Mouse (Mus musculus) kidney, postnatal 4 days (tissue): ENCODE results near the gene Arl11.
"Not testable (repeated sequence)": the region's sequence is repeated elsewhere in the genome, so short reads cannot be mapped to it uniquely, and the experiment has no call there.

Experiments
- DNase-seq, 2 experiments: peaks; one replicate each; pipeline ENCODE4 v3.0.0; 2021; ENCODE audit warnings: mixed read lengths in 2 of 2

Arl11 gene

GRCm38 (mm10) chr14:61309593-61309992, at the start of gene Arl11:
TSS of gene Arl11 (plus strand) at chr14:61309753.
- peak; percentile 5 to 32 for DNase-seq

DNA sequence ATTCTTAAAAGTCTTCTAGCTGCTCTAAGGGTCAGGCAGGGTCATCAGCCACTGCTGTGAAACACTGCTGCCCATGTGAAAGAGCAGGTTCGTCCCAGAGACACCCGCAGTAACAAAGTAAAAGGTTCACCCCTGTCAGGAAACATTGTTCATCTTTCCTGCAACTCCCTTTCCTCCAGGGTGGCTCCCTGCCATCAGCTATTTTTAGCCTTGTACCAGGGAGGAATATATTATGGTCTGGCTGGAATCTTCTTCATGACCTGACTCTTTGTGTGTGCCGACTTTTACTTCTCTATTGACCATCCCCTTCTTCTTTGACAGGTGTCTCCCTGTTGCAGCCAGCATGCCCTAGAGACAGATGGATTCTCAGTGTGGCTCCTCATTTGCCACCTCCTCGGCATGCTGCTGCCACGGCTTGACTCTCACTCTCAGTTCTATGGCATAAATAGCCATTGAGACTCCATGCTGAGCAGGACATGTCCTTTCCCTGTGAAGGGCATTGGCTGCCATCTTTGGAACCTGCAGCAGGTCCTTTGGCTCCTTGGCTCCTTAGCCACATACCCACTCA, 41.6 kb upstream of the Arl11 start:
- DNase-seq, result no peak

DNA sequence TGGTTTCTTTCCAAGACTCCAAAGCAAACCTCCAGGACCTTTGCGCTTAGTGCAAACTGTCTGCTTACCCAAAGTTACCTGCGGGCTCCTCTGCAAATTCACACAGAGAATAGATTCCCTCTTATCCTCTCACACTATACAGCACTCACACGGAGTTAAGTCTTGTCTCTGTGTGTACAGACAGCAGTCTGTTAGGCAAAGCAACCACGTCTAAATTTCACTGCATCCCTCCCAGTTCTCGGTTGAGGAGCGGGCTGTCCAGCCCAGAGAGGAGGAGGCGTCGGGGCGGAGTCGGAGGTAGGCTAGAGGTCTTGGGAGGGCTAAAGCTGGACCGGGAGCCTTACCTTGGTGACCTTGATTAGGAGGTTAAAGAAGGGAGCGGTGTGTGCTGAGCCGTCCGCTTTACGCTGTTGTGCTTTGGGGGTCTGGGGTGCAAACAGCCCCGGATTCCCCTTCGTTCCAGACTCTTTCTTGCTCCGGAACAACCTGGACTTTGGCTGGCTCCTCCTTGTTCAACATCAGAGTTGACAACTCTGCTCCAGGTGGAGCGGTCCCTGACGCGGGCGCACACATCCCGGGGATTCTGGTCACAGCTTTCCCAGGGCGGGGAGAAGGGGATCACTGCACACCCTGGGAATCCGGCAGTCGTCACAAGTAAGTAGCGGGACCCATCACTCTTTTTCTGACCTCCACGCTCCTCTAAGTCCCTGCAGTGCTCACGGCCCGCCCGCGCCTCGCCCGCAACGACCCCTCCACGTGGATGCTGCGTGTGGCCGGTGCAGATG, 34.9 kb upstream of the Arl11 start:
- peak in 1 of 2 experiments; percentile 18 for DNase-seq

GRCm38 (mm10) chr14:61277285-61277684, 32.3 kb upstream of the Arl11 start:
- peak; percentile 73 to 77 for DNase-seq

GRCm38 (mm10) chr14:61278676-61279300, 30.8 kb upstream of the Arl11 start:
- DNase-seq, result no peak

DNA sequence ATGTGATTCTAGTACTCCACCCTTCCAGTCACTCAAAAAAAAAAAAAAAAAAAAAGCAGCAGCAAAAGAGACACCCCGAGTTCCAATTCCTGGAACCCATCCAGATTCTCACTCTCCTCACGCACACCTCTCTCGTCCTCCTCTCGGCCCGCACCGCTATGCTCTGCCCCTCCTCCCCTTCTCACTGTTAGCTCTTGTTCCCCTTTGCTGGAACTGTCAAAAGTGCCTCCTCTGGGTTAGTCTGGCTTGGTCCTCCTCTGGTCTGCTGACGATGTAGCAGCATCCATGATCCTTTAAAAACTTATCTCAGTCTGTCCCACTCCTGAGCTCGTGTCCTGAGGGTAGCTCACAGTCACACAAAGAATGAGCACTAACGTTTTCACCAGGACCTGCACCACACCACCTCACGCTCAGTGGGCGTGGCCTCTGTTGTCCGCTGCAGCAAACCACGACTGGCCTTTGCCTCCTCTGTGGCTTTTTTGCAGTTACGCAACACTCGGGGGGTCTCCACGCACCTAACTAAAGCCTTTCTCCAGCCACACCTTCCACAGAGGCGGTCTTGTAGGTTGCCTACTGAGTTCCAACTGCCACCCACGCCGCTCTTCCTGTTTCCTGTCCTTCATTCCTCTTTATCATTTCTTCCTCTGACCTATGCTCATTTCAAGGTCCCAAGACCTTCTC, 20.8 kb upstream of the Arl11 start:
- DNase-seq, result no peak

DNA sequence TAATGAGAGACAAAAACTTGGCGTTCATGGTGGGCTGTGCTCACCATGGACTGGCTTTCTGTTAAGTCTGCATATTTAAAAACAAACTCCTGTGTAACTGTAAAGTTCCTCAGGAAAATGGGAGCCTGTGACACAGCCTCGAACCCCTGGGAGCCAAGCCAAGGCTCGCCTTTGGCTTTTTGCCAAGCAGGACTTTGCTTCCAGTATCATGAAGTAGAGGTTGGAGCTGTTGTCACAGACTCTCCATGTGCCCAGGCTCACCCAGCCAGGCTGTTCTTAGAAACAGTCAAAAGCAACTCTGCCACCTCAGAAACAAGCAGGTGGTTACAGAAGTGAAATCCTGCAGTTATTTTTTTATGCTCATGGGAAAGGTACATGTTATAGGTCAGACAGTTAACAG, 18.9 kb upstream of the Arl11 start:
- DNase-seq, result peak; percentile 36 to 49

GRCm38 (mm10) chr14:61293884-61294737, 15.4 kb upstream of the Arl11 start:
- DNase-seq, result peak; percentile 76 to 81

- peak; percentile 75 to 80 for DNase-seq
These were observed 14.8 kb upstream of the Arl11 start for GRCm38 (mm10) chr14:61294738-61295079.

DNA sequence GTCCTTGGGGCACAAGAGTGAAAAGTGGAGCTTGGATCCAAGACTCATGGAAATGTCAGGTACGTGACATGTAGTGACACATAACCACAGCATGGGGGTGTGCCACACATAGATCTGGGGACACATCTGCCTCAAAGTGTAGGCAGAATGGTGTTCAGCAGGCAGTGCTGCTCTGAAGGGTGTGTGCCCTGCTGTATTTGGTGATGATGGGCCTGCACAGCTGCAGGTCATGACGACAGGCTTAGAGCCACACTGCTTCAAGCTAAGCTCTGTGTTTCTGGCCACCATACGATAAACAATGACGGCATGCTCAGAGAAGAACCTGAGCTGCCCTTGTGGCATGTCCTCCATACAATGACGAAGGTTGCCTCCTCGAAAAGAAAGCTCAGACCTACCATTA, 9.7 kb upstream of the Arl11 start:
- no peak for DNase-seq

- DNase-seq, result no peak
These were observed 8.2 kb upstream of the Arl11 start for GRCm38 (mm10) chr14:61301323-61301722.

DNA sequence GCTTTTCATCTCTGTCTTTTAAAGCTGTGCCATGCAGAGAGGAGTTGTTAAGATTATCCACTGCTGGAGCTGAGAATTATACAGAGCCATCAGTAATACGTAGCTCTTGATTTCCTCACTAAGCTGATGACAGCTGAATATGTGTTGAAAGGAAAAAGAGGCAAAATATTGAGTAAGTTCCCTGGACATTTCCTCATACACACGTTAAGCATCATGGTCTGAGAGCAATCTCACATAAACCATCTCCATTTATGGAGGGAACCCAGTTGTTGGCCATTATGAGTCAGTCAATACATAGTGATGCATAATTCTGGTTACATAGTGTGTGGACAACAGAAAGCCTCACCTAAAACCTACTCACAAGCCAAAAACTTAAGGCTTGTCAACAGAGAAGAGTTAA, 7.1 kb upstream of the Arl11 start:
- DNase-seq, result no peak

- no peak for DNase-seq
These were observed 5.5 kb upstream of the Arl11 start for GRCm38 (mm10) chr14:61303969-61304609.

DNA sequence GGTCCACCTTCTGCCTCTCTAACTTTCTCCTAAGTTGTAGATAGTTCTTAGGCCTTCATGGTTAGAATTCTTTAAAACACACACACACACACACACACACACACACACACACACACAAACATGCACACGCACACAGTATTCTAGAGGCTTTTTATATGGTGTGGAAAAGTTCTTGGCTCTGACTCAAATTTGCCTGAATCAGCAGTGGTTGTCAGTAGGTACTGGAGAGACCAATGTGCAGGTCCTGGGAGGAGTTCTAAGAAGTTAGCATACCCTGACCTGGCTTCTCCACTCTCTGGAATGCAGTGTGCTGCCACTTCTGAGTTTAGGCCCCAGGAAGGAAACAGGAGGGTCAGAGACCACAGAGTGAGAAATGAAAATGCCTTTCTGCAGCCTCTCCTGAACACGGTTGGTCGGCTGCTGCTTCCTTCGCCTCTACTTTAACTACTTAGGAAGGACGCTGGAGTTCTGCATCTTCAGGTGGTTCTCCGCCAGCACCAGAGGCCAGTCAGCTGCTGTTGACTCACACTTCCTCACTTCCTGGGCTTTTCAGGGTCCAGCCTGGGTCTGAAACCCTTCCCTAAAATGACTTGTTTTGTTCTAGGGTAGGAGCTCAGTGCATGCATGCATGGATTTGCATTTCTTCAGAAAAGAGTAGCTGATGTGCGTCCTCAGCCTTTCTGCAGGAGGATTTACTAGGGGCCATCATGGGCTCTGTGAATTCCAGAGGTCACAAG, 651 bp downstream of the Arl11 start:
- DNase-seq, result peak; percentile 20 to 22

DNA sequence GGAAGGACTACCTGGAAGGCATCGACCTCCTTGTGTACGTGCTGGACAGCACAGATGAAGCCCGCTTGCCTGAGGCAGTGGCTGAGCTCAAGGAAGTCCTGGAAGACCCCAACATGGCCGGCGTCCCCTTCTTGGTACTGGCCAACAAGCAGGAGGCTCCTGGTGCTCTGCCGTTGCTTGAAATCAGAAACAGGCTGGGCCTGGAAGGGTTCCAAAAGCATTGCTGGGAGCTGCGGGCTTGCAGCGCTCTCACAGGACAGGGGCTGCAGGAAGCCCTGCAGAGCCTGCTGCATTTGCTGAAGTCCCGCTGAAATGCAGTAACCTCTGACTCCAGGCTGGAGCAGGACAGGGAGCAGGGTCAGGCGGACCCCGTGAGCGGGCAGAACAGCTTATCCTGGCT, 1.4 kb downstream of the Arl11 start:
- peak; percentile 37 to 43 for DNase-seq

DNA sequence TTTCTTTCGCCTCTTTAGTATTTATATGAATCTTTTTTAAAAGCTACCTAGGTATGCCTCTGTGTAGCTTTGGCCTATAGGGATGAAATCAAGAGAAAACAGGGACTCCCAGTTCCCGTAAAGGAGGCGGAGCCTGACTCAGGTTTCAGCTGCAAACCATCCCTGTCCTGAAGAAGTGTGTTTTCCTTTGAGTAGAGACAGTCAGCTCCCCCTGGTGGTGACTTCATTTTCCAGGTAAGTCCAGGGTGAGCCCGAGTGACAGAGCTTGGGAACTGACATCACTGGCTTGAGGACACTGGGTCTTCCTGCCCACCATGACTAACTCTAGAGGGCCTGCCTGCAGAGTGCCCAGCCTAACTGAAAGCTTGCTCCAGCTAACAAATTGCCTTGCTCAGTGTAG, 7.3 kb downstream of the Arl11 start:
- peak; percentile 62 to 71 for DNase-seq

DNA sequence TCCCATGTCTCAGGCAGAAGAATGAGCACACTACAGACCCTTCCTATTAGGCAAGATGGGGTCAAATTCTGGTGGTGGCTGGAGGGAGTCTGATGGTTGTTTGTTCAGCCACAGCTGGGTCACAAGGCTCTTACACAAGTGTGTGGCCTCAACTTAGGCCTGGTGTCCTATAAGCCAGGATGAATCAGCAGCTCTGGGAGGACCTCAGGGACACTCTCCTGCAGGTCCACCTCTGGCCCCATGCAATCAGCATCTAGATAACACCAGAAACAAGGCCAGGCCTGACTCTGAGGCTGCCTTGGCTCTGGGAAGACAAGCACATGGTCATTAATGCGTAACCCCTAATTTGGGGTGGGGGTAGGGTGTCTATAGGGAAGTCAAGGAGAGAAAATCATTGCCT, 11.2 kb downstream of the Arl11 start:
- DNase-seq, result no peak

DNA sequence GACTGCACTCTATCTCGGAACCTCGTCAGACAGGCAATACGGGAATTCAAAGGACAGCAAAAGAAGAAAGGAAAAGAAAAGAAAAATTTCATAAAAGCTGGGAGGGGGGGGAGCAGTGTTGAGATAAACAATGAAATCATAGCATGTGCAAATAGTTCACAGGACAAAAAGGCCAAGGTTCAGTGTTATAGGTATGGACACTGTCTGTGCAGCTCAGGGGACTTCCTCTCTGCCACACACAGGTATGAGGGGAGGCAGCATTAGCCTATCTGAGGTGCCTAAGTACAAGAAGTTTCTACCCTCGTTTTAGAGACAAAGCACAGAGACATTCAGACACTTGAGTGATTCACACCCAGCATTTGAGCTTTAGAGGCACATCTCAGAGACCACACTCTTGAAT, 11.6 kb downstream of the Arl11 start:
- DNase-seq, result no peak

- no peak for DNase-seq
These were observed 13.2 kb downstream of the Arl11 start for GRCm38 (mm10) chr14:61322740-61323139.

DNA sequence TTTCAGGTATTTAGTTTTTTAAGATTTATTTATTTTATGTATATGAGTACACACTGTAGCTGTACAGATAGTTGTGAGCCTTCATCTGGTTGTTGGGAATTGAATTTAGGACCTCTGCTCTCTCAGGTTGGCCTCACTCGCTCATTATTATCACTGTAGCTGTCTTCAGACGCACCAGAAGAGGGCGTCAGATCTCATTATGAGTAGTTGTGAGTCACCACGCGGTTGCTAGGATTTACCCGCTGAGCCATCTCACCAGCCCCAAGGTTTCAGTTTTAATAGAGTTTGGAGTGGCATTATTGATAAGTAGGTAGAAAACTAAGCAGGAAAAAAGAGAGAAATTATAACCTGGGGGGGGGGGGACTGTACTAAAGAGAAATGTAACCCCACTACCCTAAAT, 17.5 kb downstream of the Arl11 start:
- DNase-seq, result not testable (repeated sequence)
